Mouse (Mus musculus) megakaryocyte-erythroid progenitor cell, adult 5-6 weeks (primary cell): Measurements from ENCODE around the gene Rora. TPM values are rescaled to one million over a fixed set of nuclear protein-coding genes. Genes with fewer than 3 reads are reported as not detected.
"Not testable (repeated sequence)": the region's sequence is repeated elsewhere in the genome, so short reads cannot be mapped to it uniquely, and the experiment has no call there.

Experiments used
- ATAC-seq: replicated peaks from 2 replicates; pipeline ENCODE4 v1.8.0; 2016; ENCODE audit warnings: mild to moderate bottlenecking, inconsistent platforms; ENCODE audit not compliant: severe bottlenecking, poor library complexity, low FRiP score, low TSS enrichment
- total RNA-seq, 2 experiments: library from RNA; stranded (forward) in 1 of 2; stranded (reverse) in 1 of 2; fragments of 200-1000, 215-1000 nt in 1 of 2; fragments of >200 nt in 1 of 2; fragmentation: Nextera tagmentation in 1 of 2; gene quantifications; 2 replicates each; pipeline ENCODE4 v1.2.3; 2014 to 2017

Gene Rora
- total RNA-seq, 2 experiments from 2014 or later: 0.02 to 4.7 TPM

DNA sequence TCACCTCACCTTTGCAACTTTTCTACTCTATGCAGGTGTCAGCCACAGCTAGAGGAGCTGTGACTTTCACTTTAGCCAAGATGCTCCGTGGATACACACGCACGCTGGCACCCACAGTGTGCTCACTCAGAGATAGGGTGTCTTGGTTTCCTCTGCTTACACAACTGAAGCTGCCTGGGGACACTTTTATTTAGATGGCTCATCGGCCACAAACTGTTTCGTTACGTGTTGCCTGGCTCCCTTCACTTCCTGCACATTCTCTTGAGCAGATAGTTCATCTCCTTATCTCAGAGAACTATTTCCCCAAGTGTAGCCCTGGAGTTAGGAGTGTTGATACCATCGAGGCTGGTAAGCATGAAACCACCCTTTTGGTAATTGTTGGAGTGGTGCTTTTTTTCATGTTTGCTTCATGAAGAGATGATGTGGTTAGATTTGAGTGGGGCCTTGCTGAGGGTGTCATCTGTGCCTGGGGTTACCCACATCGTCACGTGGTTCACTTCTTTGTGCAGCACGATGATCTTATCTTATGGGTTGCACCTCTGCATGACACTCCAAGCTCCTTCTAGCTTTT, 380.8 kb downstream of the Rora start:
- peak; percentile 43 for ATAC-seq

DNA sequence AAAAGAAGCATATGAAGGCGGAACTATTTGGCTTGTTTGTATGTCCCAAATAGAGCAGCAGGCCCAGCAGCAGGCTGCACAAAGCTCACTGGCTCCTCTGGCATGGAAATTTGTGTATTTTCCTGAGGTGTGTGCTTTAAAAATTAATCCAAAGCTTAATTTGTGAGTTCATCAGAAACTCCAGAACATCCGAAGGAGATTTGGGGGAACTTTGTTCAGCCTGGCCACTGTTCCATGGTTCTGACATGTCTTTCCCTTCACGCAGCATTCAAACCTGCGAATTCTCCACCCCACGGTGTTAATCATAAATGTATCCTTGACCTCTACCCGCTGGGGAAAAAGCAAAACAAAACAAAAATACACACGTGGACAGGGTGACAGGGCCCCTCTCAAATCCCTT, 381.9 kb downstream of the Rora start:
- no peak for ATAC-seq

GRCm38 (mm10) chr9:69036296-69036695, 382.7 kb downstream of the Rora start:
- no peak for ATAC-seq

- ATAC-seq: no peak
Measured at GRCm38 (mm10) chr9:69043920-69044613, 390.5 kb downstream of the Rora start.

DNA sequence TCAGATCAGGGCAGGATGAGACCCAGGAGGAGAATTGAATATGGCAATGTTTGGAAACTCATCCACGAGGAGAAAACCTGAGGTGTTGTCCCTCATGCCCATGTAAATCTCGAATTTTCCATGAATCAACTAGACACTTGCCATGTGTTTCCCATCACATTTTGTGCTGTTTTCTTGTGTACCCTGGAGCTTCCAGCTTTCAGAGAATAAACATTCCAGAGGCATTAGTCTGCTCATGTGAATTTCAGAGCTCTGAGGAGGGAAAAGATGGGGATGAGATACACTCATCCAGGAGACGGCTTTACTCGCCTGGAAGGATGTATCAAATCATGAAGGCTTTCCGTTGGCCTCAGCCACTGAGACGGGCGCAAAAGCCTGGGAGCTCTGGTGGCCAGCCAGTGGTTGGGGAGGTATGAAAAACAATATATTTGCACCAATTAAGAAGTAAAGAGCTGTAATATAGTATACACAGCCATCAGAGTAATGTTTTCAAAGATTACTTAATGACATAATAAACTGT, 391.1 kb downstream of the Rora start:
- no peak for ATAC-seq

- ATAC-seq: no peak
Measured at GRCm38 (mm10) chr9:69045908-69046307, 392.3 kb downstream of the Rora start.

GRCm38 (mm10) chr9:69050856-69051255, 397.3 kb downstream of the Rora start:
- ATAC-seq: no peak

- no peak for ATAC-seq
Measured at GRCm38 (mm10) chr9:69051890-69052289, 398.3 kb downstream of the Rora start.

DNA sequence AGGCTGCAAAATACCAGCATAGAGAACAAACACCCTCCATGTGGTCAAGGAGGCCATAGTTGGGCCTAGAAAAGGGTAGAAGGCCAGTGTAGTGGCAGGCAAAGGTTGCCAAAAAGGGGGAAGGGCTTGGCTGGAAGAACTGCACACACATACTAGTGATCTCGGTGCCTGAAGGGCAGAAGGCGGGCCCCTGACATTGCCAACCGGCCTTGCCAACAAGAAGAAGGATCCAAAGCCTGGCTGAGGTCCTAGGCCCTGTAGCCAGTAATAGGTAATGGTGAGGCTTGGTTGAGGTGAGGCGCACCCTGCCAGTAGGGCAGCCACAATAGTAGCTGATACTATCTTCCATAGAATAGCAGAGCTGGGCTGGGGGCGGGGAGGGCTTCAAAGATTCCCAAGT, 401.7 kb downstream of the Rora start:
- no peak for ATAC-seq

DNA sequence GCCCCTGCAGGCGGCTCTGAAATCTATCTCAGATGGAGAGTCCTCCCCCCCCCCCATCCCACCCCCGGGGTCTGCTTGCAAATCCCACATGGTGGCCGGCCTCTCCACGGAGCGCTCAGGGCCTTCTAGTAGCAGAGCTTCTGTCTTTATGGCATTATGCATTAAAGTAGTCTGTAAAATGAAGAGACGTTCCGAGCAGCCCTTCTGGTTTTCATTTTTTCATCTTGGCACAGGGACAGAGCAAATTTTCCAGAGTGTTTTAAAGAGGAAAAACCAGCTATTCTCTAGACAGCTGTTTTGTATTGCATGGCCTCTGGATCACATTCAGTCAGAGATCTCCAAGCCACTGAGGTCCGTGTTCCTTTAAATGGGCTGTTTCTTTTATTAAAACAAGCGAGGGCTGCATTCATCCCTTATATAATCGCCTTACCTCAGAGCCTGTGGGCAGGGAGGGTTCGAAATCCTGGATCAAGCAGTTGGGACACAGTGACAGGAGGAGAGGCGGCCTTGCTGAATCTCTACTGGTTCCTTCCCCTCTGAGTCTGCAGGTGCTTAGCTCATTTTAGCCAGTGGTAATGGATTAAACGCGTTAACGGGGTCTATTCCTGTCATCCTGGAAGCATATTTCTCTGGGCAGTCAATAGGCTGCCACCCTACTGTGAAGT, 417.7 kb downstream of the Rora start:
- no peak for ATAC-seq

DNA sequence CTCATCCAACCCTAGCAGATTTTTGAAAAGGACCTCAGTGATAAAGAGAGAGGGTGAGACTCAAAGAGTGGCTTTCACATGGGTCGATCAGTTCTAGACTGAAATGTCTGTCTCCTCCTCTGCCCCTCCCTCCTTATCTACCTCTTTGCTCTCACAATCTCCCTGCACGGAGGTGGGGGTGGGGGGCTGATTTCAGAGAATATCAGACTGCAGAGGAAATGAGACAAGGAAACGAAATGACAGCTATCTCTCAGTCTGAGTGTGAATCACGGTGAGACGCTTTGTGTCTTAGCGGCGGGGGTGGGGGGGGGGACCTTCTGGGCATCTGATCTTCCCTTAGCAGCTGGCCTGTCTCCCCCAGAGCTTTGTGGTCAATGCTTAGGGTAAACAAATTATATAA, 419.7 kb downstream of the Rora start:
- ATAC-seq: no peak

DNA sequence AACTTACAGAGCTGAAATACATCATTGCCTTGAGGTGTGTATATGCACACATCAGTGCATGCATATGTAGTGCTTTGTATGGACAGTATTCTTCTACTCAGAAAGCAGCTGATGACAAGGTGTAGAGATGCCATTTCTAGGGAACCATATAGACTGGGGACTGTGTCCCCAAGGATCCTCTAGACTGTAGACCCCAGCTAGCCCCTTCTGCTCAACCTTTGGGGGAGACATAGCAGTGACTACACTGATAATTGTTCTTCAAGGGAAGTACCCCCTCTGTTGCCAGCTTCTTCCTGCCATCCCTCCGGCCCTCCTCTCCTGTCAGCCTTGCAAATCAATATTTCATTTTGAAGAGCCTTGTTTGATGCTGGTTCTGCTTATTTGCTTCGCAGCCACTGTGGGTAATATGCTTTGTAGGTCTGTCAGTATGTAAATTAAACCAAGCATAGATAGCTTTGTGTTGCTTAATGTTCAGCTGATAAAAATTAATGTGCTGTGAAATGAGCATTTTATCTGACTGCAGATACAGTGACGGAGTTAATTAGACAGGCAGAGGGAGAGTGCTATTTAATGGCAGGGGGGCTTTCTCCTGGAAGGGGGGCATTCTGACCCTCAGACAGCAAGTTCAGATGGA, 430.6 kb downstream of the Rora start:
- no peak for ATAC-seq

DNA sequence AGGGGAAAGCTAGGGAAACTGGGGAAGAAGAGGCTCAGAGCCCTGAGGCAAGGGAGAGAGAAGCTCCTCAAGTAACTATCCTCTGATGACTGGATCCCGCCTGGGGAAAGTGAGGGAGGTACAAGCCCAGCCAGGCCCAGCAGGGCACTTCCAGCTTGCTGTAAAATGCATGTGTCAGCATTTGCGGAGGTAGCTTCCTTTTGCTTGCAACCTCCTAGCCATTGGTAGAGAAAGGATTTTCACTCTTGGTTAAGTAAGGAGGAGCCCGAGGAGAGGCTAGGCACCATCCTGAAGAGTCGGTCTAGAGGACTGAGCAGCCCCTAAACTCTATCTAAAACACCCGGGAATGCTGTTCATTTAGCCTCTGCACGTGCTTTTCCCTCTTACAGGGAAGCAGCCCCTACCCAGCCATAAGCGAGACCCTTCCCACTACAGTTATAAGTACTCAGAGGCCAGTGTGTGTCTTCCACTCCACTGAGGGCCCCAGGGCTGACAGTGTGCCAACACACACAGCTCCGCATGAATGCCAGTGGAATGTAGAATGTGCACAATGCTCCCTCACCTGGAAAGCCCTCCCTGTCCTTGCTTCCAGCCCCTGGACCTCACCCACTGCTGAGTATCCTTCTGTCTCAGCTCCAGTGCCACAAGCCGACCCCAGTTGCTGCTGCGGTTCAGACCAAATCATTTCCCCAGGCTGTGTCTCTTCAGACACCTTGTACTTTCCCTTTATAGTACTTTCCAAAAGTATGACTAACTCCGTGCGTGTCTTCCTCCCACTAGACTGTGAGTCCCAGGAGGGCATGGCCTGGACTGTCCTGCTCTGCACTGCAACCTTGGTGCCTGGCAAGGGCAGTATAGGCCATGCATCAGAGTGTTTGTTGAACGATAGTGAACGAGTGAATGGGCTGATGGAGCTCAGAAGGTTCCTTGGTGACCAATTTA, 431.4 kb downstream of the Rora start:
- ATAC-seq: no peak

DNA sequence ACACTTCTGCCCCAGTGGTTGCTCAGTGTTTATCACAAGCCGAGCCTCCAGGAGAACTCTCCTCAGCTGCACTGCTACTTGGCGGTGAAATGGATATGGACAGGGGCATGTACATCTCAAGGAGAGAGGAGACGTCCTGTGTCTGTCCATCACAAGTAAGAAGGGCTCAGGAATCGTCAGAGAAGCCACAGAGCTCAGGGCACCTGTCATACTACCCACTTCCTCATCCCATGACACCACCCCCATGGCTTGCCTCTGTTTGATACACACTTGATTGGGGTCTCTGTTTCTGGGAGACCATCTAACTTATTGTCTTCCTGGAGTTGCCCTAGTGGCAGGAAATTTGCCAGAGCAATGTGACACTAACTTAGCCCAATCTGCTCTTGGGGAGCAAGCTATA, 433.3 kb downstream of the Rora start:
- ATAC-seq: no peak; the same call in 1 of the 2 replicates

DNA sequence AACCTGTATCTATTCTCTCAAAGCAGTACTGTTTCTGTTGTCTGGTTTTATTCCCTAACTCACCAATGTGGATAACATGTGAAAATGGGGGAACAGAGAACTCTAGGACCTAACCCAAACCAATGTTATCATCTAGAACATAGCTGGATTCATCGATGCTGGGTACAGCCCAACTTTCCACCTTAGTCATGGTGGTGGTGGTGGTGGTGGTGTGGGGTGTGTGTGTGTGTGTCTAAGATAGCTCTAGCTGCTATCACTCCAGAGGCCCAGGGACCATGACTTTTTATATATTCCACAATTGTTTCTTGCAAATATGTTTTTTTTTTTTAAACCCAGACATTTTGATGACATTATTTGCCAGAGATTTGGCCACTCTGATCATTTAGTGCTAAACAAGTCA, 433.7 kb downstream of the Rora start:
- peak; percentile 91 for ATAC-seq

DNA sequence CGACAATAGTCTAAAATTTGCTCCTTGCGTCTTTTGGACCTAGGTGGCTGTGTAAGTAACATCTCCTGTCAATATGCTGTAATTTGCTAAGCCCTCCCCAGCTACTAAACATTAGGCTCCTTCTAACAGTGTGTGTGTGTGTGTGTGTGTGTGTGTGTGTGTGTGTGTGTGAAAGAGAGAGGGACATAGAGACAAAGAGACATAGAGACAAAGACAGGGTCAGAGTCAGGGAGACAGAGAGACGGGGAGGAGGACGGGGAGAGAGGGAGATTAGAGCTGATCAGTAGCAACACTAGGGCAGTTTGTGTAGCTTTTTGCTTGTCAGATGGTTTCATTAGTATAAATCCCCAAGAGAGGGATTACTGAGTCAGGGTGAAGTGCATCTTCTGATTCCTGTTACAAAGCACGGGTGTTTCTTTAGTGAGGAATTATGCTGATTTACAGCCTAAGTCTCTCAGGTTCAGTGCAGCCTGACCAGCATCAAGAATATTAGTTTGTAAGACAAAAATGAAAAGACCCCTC, 437.2 kb downstream of the Rora start:
- ATAC-seq: no peak

GRCm38 (mm10) chr9:69092119-69093013, 438.8 kb downstream of the Rora start:
- peak; percentile 64 for ATAC-seq

DNA sequence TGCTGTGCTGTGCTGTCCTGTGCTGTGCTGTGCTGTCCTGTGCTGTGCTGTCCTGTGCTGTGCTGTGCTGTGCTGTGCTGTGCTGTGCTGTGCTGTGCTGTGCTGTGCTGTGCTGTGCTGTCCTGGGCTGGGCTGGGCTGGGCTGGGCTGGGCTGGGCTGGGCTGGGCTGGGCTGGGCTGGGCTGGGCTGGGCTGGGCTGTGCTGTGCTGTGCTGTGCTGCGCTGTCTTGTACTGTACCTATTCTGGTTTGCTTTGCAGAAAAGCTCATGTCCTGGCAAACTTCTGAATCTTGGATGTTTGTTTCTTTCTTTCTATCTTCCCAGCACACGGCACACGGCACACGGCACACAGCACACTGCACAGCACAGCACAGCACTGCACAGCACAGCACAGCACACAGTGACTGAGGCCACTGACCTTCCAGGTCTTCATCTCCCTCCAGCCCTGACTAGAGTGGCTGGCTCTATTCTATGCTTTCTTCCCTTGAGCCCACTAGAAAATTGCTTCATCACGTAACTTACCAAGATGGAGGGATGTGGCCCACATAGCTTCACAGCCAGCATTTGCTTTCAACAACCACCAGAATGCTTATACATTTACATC, 446.7 kb downstream of the Rora start:
- not testable (repeated sequence) for ATAC-seq
